Mouse (Mus musculus): ENCODE measurements around the gene Thap4. TPM values are rescaled to one million over a fixed set of nuclear protein-coding genes. Genes with fewer than 3 reads are reported as not detected.

Thap4 gene
- total and polyA plus RNA-seq, 3 experiments, result 35.8 to 52.4 (median 50.2) TPM

DNA sequence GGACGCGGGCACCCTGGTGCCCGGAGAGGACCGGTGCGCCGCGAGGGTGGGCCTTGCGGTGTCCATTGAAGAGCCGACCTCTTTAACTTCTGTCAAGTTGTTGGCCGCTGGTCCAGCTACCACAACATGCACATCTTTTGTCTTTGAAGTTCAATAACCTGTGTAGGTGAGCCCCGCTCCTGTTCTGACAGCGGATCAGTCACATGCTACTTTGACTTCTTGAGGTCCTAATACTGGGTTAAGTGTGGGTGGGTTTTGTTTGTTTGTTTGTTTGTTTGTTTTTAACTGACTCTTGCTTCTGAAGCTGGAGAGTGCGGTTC, 587 bp upstream of the Thap4 start:
- Histone ChIP-seq H3K4me2 (ENCODE audit: insufficient read depth, low read depth, poor library complexity, severe bottlenecking) (peak overlapping the region; percentile 97), H3K4me1 (ENCODE audit: control insufficient read depth in 1 of 2, insufficient read depth in 2 of 2) (peaks cover 8 to 43% of the 10 kb centered on the region in 2 experiments; a peak in 3 of 4 replicates), H3K27ac (ENCODE audit: insufficient read depth, low read depth) (peak overlapping the region; percentile 37; the same call in 1 of the 2 replicates), H3K79me2 (replicated peaks; ENCODE audit: control insufficient read depth, extremely low read depth, insufficient read depth, poor library complexity, severe bottlenecking) (peaks cover 54% of the 10 kb centered on the region), H3K9ac (ENCODE audit: insufficient read depth, low read depth) (peak overlapping the region; percentile 79), H3K36me3 (replicated peaks in 1 of 2; ENCODE audit: control insufficient read depth in 1 of 2, insufficient read depth in 1 of 2, low read length in 1 of 2) (peaks cover 4 to 16% of the 10 kb centered on the region in 2 experiments), H3K4me3 (replicated peaks in 1 of 3; ENCODE audit: low read depth in 2 of 3, low read length in 2 of 3, poor library complexity in 1 of 3) (peak overlapping the region; percentile 85 to 95 (median 88)), H3K27me3 (replicated peaks) (no peaks in the 10 kb centered on the region), H3K9me3 (replicated peaks; ENCODE audit: low read length) (no peaks in the 10 kb centered on the region)
- no peak for TF ChIP-seq GABPA (IDR thresholded peaks at IDR 0.05; ENCODE audit: insufficient replicate concordance, low read depth, low read length)
- no peak for TF ChIP-seq ZKSCAN1 (IDR thresholded peaks at IDR 0.05; ENCODE audit: borderline replicate concordance, low read depth, low read length)
- TF ChIP-seq KAT2A (IDR thresholded peaks at IDR 0.05; ENCODE audit: insufficient replicate concordance, low read length), result no peak
- no peak for TF ChIP-seq HCFC1 (IDR thresholded peaks at IDR 0.05; ENCODE audit: low read depth, low read length)
- no peak for TF ChIP-seq PAX5 (IDR thresholded peaks at IDR 0.05; ENCODE audit: low read length)
- no peak for TF ChIP-seq ZNF384 (IDR thresholded peaks at IDR 0.05; ENCODE audit: low read depth, low read length)
- no peak for TF ChIP-seq MAFK (IDR thresholded peaks at IDR 0.05; ENCODE audit: insufficient replicate concordance, low read length)
- no peak for TF ChIP-seq CHD1 (IDR thresholded peaks at IDR 0.05; ENCODE audit: low read depth, low read length)
- TF ChIP-seq E2F4 (IDR thresholded peaks at IDR 0.05; ENCODE audit: insufficient replicate concordance, low read depth, low read length), result no peak
- no peak for TF ChIP-seq TCF12 (IDR thresholded peaks at IDR 0.05; ENCODE audit: low read depth, low read length)
- TF ChIP-seq TBP (conservative IDR thresholded peaks at IDR 0.05; ENCODE audit: low read depth, low read length), result no peak
- no peak for TF ChIP-seq SMC3 (IDR thresholded peaks at IDR 0.05; ENCODE audit: low read depth, low read length)
- no peak for TF ChIP-seq MXI1 (IDR thresholded peaks at IDR 0.05; ENCODE audit: low read depth, low read length)
- TF ChIP-seq ZC3H11A (IDR thresholded peaks at IDR 0.05; ENCODE audit: low read depth, low read length), result no peak
- TF ChIP-seq MYC (IDR thresholded peaks at IDR 0.05; ENCODE audit: low read depth, low read length), result no peak
- TF ChIP-seq BHLHE40 (IDR thresholded peaks at IDR 0.05; ENCODE audit: low read depth, low read length), result no peak
- TF ChIP-seq RCOR1 (conservative IDR thresholded peaks at IDR 0.05; ENCODE audit: low read depth, low read length), result no peak
- no peak for TF ChIP-seq NRF1 (IDR thresholded peaks at IDR 0.05; ENCODE audit: low read depth, low read length)
- TF ChIP-seq POLR2AphosphoS2 (IDR thresholded peaks at IDR 0.05; ENCODE audit: low read depth, low read length), result no peak
- no peak for TF ChIP-seq JUND (conservative IDR thresholded peaks at IDR 0.05; ENCODE audit: low read depth, low read length)
- in situ Hi-C loops (cut with MboI; ENCODE audit: low pct_ligation_motif_present, low pct_unique_long_range_greater_than_20kb, low sequenced_read_pairs), result no loop called here
- peak; percentile 16 for DNase-seq (ENCODE audit: extremely low read depth)
- dilution Hi-C loops (cut with MboI; ENCODE audit: extremely low pct_ligation_motif_present, extremely low pct_unique_long_range_greater_than_20kb, low sequenced_read_pairs), result no loop called here

DNA sequence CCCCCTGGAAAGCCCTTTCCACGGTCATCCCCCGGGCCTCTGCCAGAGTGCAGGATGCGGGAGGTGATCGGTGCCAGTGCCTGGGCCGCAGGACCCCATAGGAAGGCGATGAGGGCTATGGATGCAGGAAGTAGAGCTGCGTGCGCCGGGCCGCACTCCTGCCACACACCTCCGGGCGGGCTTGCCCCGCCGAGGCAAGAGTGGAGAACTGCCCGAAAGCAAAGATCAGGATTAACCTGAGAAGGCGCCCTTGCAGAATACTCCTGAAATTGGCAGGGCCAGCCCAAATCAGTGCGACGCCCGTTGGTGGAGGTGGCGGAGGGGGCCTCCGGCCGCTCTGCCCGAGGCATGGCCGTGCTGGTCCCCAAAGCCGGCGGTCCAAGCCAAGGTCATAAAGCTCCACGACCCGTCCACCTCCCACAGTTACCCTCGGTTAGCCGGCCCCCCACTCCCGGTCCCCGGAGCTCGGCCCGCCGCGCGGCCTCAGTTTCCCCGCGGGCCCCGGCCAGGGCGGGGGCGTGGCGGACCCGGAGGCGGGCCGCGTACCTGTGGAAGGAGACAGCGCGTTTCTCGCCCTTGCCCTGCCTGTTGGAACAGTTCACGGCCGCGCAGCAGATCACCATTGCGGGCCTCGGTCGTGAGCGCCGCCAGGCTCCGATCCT, 622 bp downstream of the Thap4 start:
- H3K27me3 ChIP-seq (replicated peaks), result no peaks in the 10 kb centered on the region
- peak overlapping the region; percentile 81 for H3K4me2 ChIP-seq (ENCODE audit: insufficient read depth, low read depth, poor library complexity, severe bottlenecking)
- peak overlapping the region; percentile 85 to 95 (median 88) for H3K4me3 ChIP-seq (replicated peaks in 1 of 3; ENCODE audit: low read depth in 2 of 3, low read length in 2 of 3, poor library complexity in 1 of 3)
- H3K27ac ChIP-seq (ENCODE audit: insufficient read depth, low read depth), result peak overlapping the region; percentile 59
- dilution Hi-C loops (cut with MboI; ENCODE audit: extremely low pct_ligation_motif_present, extremely low pct_unique_long_range_greater_than_20kb, low sequenced_read_pairs), result no loop called here
- H3K9ac ChIP-seq (ENCODE audit: insufficient read depth, low read depth), result peak overlapping the region; percentile 73
- peaks cover 52% of the 10 kb centered on the region for H3K79me2 ChIP-seq (replicated peaks; ENCODE audit: control insufficient read depth, extremely low read depth, insufficient read depth, poor library complexity, severe bottlenecking)
- H3K9me3 ChIP-seq (replicated peaks; ENCODE audit: low read length), result no peaks in the 10 kb centered on the region
- TF ChIP-seq CHD1 (IDR thresholded peaks at IDR 0.05; ENCODE audit: low read depth, low read length) (no peak), ZC3H11A (IDR thresholded peaks at IDR 0.05; ENCODE audit: low read depth, low read length) (no peak), MEF2A (IDR thresholded peaks at IDR 0.05; ENCODE audit: borderline replicate concordance, low read depth, low read length) (no peak), HCFC1 (IDR thresholded peaks at IDR 0.05; ENCODE audit: low read depth, low read length) (no peak; the same call in 1 of the 2 replicates), ETS1 (conservative IDR thresholded peaks at IDR 0.05; ENCODE audit: low read depth, low read length) (no peak), MYC (IDR thresholded peaks at IDR 0.05; ENCODE audit: low read depth, low read length) (no peak), NELFE (IDR thresholded peaks at IDR 0.05; ENCODE audit: low read depth, low read length) (no peak), IRF4 (IDR thresholded peaks at IDR 0.05; ENCODE audit: low read depth, low read length) (no peak), ELF1 (IDR thresholded peaks at IDR 0.05; ENCODE audit: low read depth, low read length) (no peak), MAX (IDR thresholded peaks at IDR 0.05; ENCODE audit: low read length) (no peak), CTCF (conservative IDR thresholded peaks at IDR 0.05 in 1 of 2, IDR thresholded peaks at IDR 0.05 in 1 of 2; ENCODE audit: low read depth in 2 of 2, low read length in 2 of 2) (no peak), NRF1 (IDR thresholded peaks at IDR 0.05; ENCODE audit: low read depth, low read length) (no peak), MAZ (IDR thresholded peaks at IDR 0.05; ENCODE audit: low read depth, low read length) (no peak), ZMIZ1 (IDR thresholded peaks at IDR 0.05; ENCODE audit: low read depth, low read length) (no peak), TCF12 (IDR thresholded peaks at IDR 0.05; ENCODE audit: low read depth, low read length) (no peak), POLR2A (IDR thresholded peaks at IDR 0.05; ENCODE audit: low read depth, low read length) (no peak), SMC3 (IDR thresholded peaks at IDR 0.05; ENCODE audit: low read depth, low read length) (no peak)
- in situ Hi-C loops (cut with MboI; ENCODE audit: low pct_ligation_motif_present, low pct_unique_long_range_greater_than_20kb, low sequenced_read_pairs), result no loop called here
- peak; percentile 17 for DNase-seq (ENCODE audit: extremely low read depth)
- H3K36me3 ChIP-seq (replicated peaks in 1 of 2; ENCODE audit: control insufficient read depth in 1 of 2, insufficient read depth in 1 of 2, low read length in 1 of 2), result peaks cover 16 to 26% of the 10 kb centered on the region in 2 experiments
- peaks cover 8 to 48% of the 10 kb centered on the region in 2 experiments; a peak in 3 of 4 replicates for H3K4me1 ChIP-seq (ENCODE audit: control insufficient read depth in 1 of 2, insufficient read depth in 2 of 2)
